Mouse (Mus musculus) intestine, postnatal 0 days (tissue): ENCODE results near the gene Def8. TPM values are rescaled to one million over a fixed set of nuclear protein-coding genes. Genes with fewer than 3 reads are reported as not detected.

Experiments
- ATAC-seq: fragments of 200-750 bp; cut with Nextera tagmentation; 2 replicates; pipeline ENCODE4 v1.8.0; 2017; ENCODE audit warnings: mild to moderate bottlenecking, moderate TSS enrichment, moderate library complexity
- H3K27ac ChIP-seq: fragments of 300-500 bp; sonication (generic); 2 replicates; pipeline ENCODE4 v1.5.1; 2014; ENCODE audit warnings: mild to moderate bottlenecking, low read depth, low read length, moderate library complexity
- H3K27me3 ChIP-seq: fragments of 300-500 bp; sonication (generic); replicated peaks from 2 replicates; pipeline ENCODE4 v1.6.1; 2014; ENCODE audit warnings: low read length, mixed read lengths; ENCODE audit not compliant: control insufficient read depth, insufficient read depth
- H3K36me3 ChIP-seq: fragments of 300-500 bp; sonication (generic); 2 replicates; pipeline ENCODE4 v1.6.1; 2014; ENCODE audit warnings: mild to moderate bottlenecking, moderate library complexity; ENCODE audit not compliant: control insufficient read depth, insufficient read depth
- H3K4me1 ChIP-seq: fragments of 300-500 bp; sonication (generic); replicated peaks from 2 replicates; pipeline ENCODE4 v1.6.1; 2014; ENCODE audit warnings: antibody characterized with exemption, low read length, mixed read lengths; ENCODE audit not compliant: control insufficient read depth, insufficient read depth
- H3K4me2 ChIP-seq: fragments of 300-500 bp; sonication (generic); replicated peaks from 2 replicates; pipeline ENCODE4 v1.6.1; 2014; ENCODE audit warnings: low read depth, mild to moderate bottlenecking, moderate library complexity
- H3K4me3 ChIP-seq: fragments of 300-500 bp; sonication (generic); 2 replicates; pipeline ENCODE4 v1.5.1; 2014; ENCODE audit warnings: low read depth, low read length
- H3K9ac ChIP-seq: fragments of 300-500 bp; sonication (generic); 2 replicates; pipeline ENCODE4 v1.6.1; 2014; ENCODE audit warnings: mild to moderate bottlenecking, low read depth, low read length
- H3K9me3 ChIP-seq: fragments of 300-500 bp; sonication (generic); 2 replicates; pipeline ENCODE4 v1.6.1; 2016; ENCODE audit warnings: mixed run types; ENCODE audit not compliant: control insufficient read depth
- CTCF ChIP-seq: sonication (generic); IDR thresholded peaks from 2 replicates; pipeline ENCODE4 v1.5.1; 2016; ENCODE audit warnings: low read depth, mild to moderate bottlenecking, control low read depth, antibody characterized with exemption, moderate library complexity
- WGBS: fragments of 180-500 bp; shearing (Covaris S2); extraction: QIAGEN DNeasy Blood & Tissue Kit; methylation state at CpG from one replicate; pipeline ENCODE4 v1.1.7; 2014; 5-methylcytosine and 5-hydroxymethylcytosine counted together
- polyA plus RNA-seq: library from polyadenylated mRNA; unstranded; fragments of >200 nt; fragmentation: Nextera tagmentation; extraction: Ambion mirVana; gene quantifications from 2 replicates; pipeline ENCODE4 v1.2.1, GENCODE M21; 2015

Gene Def8
- polyA plus RNA-seq, 1 experiment from 2014 or later = 18.4 TPM

GRCm38 (mm10) chr8:123499556-123499955 lies 76.2 kb downstream of the Def8 start:
- Histone ChIP-seq H3K4me2 (no peak overlapping the region), H3K4me1 (no peaks in the 10 kb centered on the region), H3K9me3 (no peaks in the 10 kb centered on the region), H3K27ac (no peak overlapping the region), H3K4me3 (no peak overlapping the region), H3K36me3 (peaks cover 93% of the 10 kb centered on the region), H3K27me3 (no peaks in the 10 kb centered on the region), H3K9ac (no peak overlapping the region)
- no peak for TF ChIP-seq CTCF
- WGBS = 93% methylated on average over 11 of the region's 11 CpGs
- no peak for ATAC-seq

- Histone ChIP-seq H3K36me3 (peaks cover 90% of the 10 kb centered on the region), H3K27me3 (no peaks in the 10 kb centered on the region), H3K9me3 (no peaks in the 10 kb centered on the region), H3K4me2 (no peak overlapping the region), H3K9ac (no peak overlapping the region), H3K4me3 (no peak overlapping the region), H3K4me1 (no peaks in the 10 kb centered on the region), H3K27ac (no peak overlapping the region)
- no peak for ATAC-seq
- no peak for TF ChIP-seq CTCF
- WGBS = 91% methylated on average over 5 of the region's 5 CpGs
Measured at GRCm38 (mm10) chr8:123502192-123502591, 78.9 kb downstream of the Def8 start.

- Histone ChIP-seq H3K27ac (no peak overlapping the region), H3K27me3 (no peaks in the 10 kb centered on the region)
- peak; percentile 33 for TF ChIP-seq CTCF
Measured at GRCm38 (mm10) chr8:123503801-123504467, 80.6 kb downstream of the Def8 start.

GRCm38 (mm10) chr8:123504591-123505195 lies 81.4 kb downstream of the Def8 start:
- Histone ChIP-seq H3K27me3 (no peaks in the 10 kb centered on the region), H3K4me3 (no peak overlapping the region), H3K27ac (no peak overlapping the region), H3K9ac (no peak overlapping the region), H3K4me1 (no peaks in the 10 kb centered on the region), H3K36me3 (peaks cover 76% of the 10 kb centered on the region), H3K4me2 (no peak overlapping the region), H3K9me3 (no peaks in the 10 kb centered on the region)
- ATAC-seq = no peak
- 92% methylated on average over 9 of the region's 9 CpGs for WGBS
- TF ChIP-seq CTCF = no peak

More at GRCm38 (mm10) chr8:123503801-123504467, 80.6 kb downstream of the Def8 start:
- WGBS = 97% methylated on average over 6 of the region's 6 CpGs
- H3K9ac ChIP-seq = no peak overlapping the region
- H3K4me1 ChIP-seq = no peaks in the 10 kb centered on the region
- no peak overlapping the region for H3K4me2 ChIP-seq
- peaks cover 84% of the 10 kb centered on the region for H3K36me3 ChIP-seq
- H3K9me3 ChIP-seq = no peaks in the 10 kb centered on the region
- ATAC-seq = no peak
- no peak overlapping the region for H3K4me3 ChIP-seq

GRCm38 (mm10) chr8:123505267-123505666 lies 81.9 kb downstream of the Def8 start:
- no peaks in the 10 kb centered on the region for H3K9me3 ChIP-seq
- ATAC-seq = no peak
- WGBS = 79% methylated on average over 4 of the region's 4 CpGs
- no peak overlapping the region for H3K4me2 ChIP-seq
- H3K36me3 ChIP-seq = peaks cover 71% of the 10 kb centered on the region
- H3K27ac ChIP-seq = no peak overlapping the region
- H3K9ac ChIP-seq = no peak overlapping the region
- no peaks in the 10 kb centered on the region for H3K4me1 ChIP-seq
- H3K4me3 ChIP-seq = no peak overlapping the region
- TF ChIP-seq CTCF = no peak
- no peaks in the 10 kb centered on the region for H3K27me3 ChIP-seq

GRCm38 (mm10) chr8:123505695-123506094 lies 82.4 kb downstream of the Def8 start:
- Histone ChIP-seq H3K4me3 (no peak overlapping the region), H3K4me1 (no peaks in the 10 kb centered on the region), H3K27ac (no peak overlapping the region), H3K36me3 (peaks cover 66% of the 10 kb centered on the region), H3K9me3 (no peaks in the 10 kb centered on the region), H3K9ac (no peak overlapping the region), H3K27me3 (no peaks in the 10 kb centered on the region), H3K4me2 (no peak overlapping the region)
- TF ChIP-seq CTCF = no peak
- 85% methylated on average over 9 of the region's 9 CpGs for WGBS
- ATAC-seq = no peak
